Mouse (Mus musculus) embryo, embryonic 11 days (tissue): ENCODE measurements around the gene Sprr2h.

Experiments used
- DNase-seq: peaks from one replicate; pipeline ENCODE4 v3.0.0-alpha.2; 2015

Sprr2h gene

GRCm38 (mm10) chr3:92385385-92385784 is at the start of gene Sprr2h:
Gene Sprr2h (plus strand): TSS chr3:92385685.
- no peak for DNase-seq

DNA sequence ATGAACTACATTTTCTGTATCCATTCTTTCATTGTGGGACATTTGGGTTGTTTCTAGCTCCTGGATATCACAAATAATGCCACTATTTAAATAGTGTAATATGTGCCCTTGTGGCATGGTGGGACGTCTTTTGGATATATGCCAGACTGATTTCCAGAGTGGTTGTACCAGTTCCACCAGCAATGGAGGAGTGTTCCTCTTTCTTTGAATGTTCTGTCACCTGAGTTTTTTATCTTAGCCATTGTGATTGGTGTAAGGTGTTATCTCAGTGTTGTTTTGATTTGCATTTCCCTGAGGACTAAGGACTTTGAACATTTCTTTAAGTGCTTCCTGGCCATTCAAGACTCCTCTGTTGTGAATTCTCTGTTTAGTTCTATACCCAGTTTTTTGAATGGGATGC is 49.2 kb upstream of the Sprr2h start:
- no peak for DNase-seq

DNA sequence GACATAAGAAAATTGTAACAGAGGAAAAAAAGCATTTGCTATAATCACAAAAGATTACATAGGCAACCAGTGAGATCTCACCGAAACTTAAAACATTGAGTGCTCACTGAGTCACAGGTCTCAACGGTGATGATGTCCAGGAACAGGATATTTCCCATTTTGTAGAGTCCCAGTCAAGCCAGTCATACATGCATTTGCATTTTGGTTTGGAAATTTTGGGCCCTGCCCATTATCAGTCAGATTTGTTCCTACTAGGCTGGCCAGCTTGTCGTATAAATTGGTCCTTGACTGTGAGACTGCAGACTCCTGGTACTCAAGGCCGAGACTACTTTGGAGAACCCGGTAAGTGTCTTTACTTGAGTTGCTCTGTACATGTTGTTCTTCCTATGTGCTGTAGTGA is 46.6 kb upstream of the Sprr2h start, which contains the start of gene Sprr2d:
Gene Sprr2d, plus strand, starts transcription at position 301 of the 400 bp plus-strand sequence.
- no peak for DNase-seq

GRCm38 (mm10) chr3:92351843-92352242 is 33.6 kb upstream of the Sprr2h start, which contains the start of gene Sprr2e:
Gene Sprr2e (plus strand): TSS chr3:92352143.
- no peak for DNase-seq

DNA sequence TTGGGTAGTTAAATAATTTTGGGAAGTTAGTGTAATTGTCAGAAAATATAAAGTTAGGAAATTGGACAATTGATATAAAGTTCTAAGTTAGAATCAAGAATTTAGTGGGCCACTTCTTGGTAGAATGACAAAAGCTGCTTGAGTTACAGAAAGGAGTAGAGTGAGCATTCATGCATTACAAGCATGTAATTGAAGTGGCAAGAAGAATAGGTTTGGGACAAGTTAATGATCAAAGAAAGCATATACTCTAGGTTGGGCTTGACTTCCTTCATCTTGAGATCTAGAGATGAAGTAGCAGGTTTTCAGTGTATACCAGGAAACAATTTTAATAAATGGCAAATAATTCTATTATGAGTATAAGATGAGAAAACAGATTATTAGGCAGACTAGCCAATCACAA is 23.9 kb upstream of the Sprr2h start:
- DNase-seq, result no peak

- no peak for DNase-seq
Observed at GRCm38 (mm10) chr3:92364887-92365286, 20.6 kb upstream of the Sprr2h start, which contains the start of gene Sprr2f. Gene Sprr2f (plus strand): TSS chr3:92365187.

GRCm38 (mm10) chr3:92373613-92374012 is 11.9 kb upstream of the Sprr2h start:
- no peak for DNase-seq

DNA sequence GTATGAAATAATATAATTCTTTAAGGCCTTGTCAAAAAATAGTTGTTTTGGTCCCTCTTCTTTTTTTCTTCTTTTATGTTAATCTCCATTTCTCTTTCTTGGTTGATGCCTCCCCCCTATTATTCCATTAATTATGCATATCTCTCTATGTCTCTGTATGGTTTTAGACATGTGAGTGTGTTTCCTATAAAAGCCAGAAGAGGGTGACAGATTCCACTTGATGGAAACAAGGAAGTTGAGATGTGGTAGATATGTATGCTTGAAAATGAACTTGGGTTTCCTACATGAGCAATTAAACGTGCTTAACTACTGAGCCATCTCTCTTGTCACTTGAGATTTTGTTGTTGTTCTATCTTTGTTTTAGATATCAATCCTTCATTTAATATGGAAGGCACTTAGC is 8.8 kb downstream of the Sprr2h start:
- DNase-seq, result no peak

DNA sequence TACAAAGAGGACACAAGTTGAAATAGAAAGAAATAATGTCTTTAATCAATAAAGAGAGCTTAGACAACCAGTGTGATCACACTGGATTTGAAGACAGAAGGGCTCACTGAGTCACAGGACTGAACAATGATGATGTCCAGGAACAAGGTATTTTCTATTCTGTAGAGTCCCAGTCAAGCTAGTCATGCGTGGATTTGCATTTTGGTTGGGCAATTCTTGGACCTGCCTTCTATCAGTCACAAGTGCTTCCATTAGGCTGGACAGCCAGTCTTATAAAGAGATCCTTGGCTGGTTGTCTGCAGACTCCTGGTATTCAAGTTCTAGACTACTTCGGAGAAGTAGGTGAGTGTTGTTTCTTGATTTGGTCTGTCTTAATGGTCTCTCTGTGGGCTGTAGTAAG is 22.2 kb downstream of the Sprr2h start, which contains the start of gene Sprr2i:
Gene Sprr2i, plus strand, starts transcription at position 301 of the 400 bp plus-strand sequence.
- no peak for DNase-seq

GRCm38 (mm10) chr3:92417782-92418181 is 32.3 kb downstream of the Sprr2h start, which contains the start of gene Sprr2j-ps:
Gene Sprr2j-ps (plus strand): TSS chr3:92418082.
- no peak for DNase-seq

- DNase-seq, result no peak
Observed at GRCm38 (mm10) chr3:92429323-92429722, 43.8 kb downstream of the Sprr2h start, which contains the start of gene Gm9774. Gene Gm9774 (minus strand): TSS chr3:92429423.

- no peak for DNase-seq
Observed at GRCm38 (mm10) chr3:92432282-92432681, 46.8 kb downstream of the Sprr2h start, which contains the start of gene Sprr2k. Gene Sprr2k (plus strand): TSS chr3:92432582.
